Mouse (Mus musculus): Measurements from ENCODE around the gene Ostc. TPM values are rescaled to one million over a fixed set of nuclear protein-coding genes. Genes with fewer than 3 reads are reported as not detected.

Gene Ostc
- polyA plus RNA-seq, 1 experiment: 43.2 TPM

DNA sequence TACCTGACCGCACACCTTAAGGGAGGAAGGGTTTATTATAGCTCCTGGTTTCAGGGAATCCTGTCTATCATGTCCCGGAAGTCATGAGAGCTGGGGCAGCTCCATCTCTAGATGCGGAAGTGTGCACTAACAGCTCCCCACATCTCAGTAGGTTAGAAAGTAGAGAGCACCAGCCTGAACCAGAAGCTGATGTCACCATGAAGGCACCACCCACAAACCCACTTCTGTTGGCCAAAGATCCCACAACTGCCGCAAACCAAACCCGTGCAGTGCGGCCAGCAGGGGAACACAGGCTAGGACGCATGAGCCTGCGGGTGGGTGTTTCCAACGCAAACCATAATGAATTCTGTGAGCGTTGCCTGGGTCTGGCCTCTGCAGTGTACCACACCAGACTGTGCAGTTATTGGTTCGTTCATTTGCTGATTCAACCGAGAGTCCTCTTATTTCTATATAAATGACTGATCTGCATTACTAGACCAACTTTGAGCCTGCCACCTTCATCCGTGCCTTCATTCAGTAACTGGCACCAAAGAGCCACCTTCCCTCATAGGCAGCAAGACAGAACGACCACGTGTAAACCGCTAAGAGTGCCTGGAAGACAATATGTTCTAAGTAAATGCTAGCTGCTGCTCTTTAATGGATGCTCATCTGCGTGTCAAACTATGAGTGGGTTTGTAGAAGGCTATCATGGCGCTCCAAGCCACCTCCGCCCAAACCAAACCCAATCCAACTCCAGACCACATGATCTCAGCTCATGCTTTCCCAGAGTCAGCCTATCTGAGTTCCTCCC lies 31.4 kb downstream of the Ostc start:
- WGBS: 92% methylated on average over 19 of the region's 19 CpGs
- H3K4me3 ChIP-seq (ENCODE audit: low read depth, low read length): no peak overlapping the region
- TF ChIP-seq CTCF (IDR thresholded peaks at IDR 0.05; ENCODE audit: extremely low read depth, insufficient read length, insufficient replicate concordance, low read depth, low read length): no peak
- TF ChIP-seq POLR2A (IDR thresholded peaks at IDR 0.05; ENCODE audit: low read depth, low read length): no peak
- no peaks in the 10 kb centered on the region; the same call in 1 of the 2 replicates for H3K27me3 ChIP-seq (ENCODE audit: control insufficient read depth, insufficient read depth, low read length)
- no peaks in the 10 kb centered on the region for H3K4me1 ChIP-seq (ENCODE audit: control insufficient read depth, insufficient read depth, insufficient read length, low read length)
- no peak overlapping the region for H3K27ac ChIP-seq (ENCODE audit: insufficient read depth, low read depth, low read length)
- H3K36me3 ChIP-seq (ENCODE audit: control insufficient read depth, insufficient read depth, low read length): no peaks in the 10 kb centered on the region

DNA sequence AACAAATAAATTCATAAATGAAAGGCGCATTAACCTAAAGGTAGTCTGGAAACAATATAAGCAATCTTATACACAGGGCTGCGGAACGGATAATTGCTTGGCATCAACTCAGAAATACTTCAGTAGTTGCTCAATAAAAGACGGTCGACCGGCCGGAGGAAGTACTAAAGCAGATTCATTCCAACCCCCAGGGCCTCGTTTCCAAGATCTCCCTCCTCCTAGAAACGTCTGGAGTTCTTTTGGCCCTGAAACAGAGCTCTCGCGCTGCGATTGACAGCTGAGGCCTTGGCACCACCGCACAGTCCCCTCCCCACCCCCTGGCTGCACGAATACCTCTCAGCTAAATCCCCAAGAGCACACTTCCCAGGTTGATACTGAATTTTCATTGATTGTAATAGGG lies 38.0 kb downstream of the Ostc start:
- H3K4me1 ChIP-seq (ENCODE audit: control insufficient read depth, insufficient read depth, insufficient read length, low read length): 0 out of 2 replicates have a peak, but pooled peaks cover 1% of the 10 kb centered on the region
- TF ChIP-seq POLR2A (IDR thresholded peaks at IDR 0.05; ENCODE audit: low read depth, low read length) (no peak), CTCF (IDR thresholded peaks at IDR 0.05; ENCODE audit: extremely low read depth, insufficient read length, insufficient replicate concordance, low read depth, low read length) (no peak)
- no peak overlapping the region for H3K4me3 ChIP-seq (ENCODE audit: low read depth, low read length)
- no peak overlapping the region for H3K27ac ChIP-seq (ENCODE audit: insufficient read depth, low read depth, low read length)
- no peaks in the 10 kb centered on the region for H3K27me3 ChIP-seq (ENCODE audit: control insufficient read depth, insufficient read depth, low read length)
- 68% methylated on average over 14 of the region's 14 CpGs for WGBS
- H3K36me3 ChIP-seq (ENCODE audit: control insufficient read depth, insufficient read depth, low read length): no peaks in the 10 kb centered on the region

DNA sequence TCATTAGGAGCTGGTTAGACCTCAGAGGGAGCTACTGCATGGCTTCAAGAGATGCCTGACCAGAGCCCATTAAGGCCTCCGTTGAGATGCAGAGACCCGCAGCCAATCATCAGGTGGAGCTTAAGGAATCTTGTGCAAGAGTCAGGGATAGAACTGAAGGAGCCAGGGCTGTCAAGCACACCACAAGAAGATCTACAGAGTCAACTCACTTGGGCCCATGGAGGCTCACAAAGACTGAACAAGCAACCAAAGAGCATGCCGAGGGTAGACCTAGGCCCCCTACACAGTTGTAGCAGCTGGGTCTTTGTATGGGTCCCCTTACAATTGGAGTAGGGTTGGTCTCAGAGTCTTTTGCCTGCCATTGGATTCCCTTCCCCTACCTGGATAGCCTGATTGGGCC lies 46.7 kb downstream of the Ostc start:
- no peak overlapping the region for H3K27ac ChIP-seq (ENCODE audit: insufficient read depth, low read depth, low read length)
- no peaks in the 10 kb centered on the region for H3K36me3 ChIP-seq (ENCODE audit: control insufficient read depth, insufficient read depth, low read length)
- 90% methylated on average over 3 of the region's 3 CpGs for WGBS
- TF ChIP-seq CTCF (IDR thresholded peaks at IDR 0.05; ENCODE audit: extremely low read depth, insufficient read length, insufficient replicate concordance, low read depth, low read length) (no peak), POLR2A (IDR thresholded peaks at IDR 0.05; ENCODE audit: low read depth, low read length) (no peak)
- H3K4me3 ChIP-seq (ENCODE audit: low read depth, low read length): no peak overlapping the region
- no peaks in the 10 kb centered on the region for H3K27me3 ChIP-seq (ENCODE audit: control insufficient read depth, insufficient read depth, low read length)
- no peaks in the 10 kb centered on the region for H3K4me1 ChIP-seq (ENCODE audit: control insufficient read depth, insufficient read depth, insufficient read length, low read length)

DNA sequence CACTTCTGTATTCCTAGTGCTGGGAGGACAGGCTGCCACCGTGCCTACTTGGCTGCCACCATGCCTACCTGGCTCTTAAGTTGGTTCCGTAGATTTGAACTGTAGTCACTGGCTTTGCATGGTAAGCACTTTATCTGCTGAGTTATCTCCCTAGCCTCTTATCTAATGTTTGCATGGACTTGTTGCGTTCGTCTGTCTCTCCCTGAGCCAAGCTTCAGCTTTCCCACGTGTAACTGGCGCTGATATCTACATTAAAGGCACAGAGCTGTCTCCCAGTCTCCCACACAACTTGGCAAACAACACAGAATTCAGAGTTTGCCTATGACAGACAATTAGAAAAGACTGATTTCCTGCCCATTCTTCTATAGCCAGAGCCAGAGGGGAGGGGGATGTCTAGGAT lies 48.6 kb downstream of the Ostc start:
- Histone ChIP-seq H3K36me3 (ENCODE audit: control insufficient read depth, insufficient read depth, low read length) (no peaks in the 10 kb centered on the region), H3K27ac (ENCODE audit: insufficient read depth, low read depth, low read length) (no peak overlapping the region), H3K4me3 (ENCODE audit: low read depth, low read length) (no peak overlapping the region), H3K4me1 (ENCODE audit: control insufficient read depth, insufficient read depth, insufficient read length, low read length) (no peaks in the 10 kb centered on the region), H3K27me3 (ENCODE audit: control insufficient read depth, insufficient read depth, low read length) (no peaks in the 10 kb centered on the region)
- WGBS: 25% methylated on average over 6 of the region's 6 CpGs
- no peak for TF ChIP-seq POLR2A (IDR thresholded peaks at IDR 0.05; ENCODE audit: low read depth, low read length)
- no peak for TF ChIP-seq CTCF (IDR thresholded peaks at IDR 0.05; ENCODE audit: extremely low read depth, insufficient read length, insufficient replicate concordance, low read depth, low read length)

DNA sequence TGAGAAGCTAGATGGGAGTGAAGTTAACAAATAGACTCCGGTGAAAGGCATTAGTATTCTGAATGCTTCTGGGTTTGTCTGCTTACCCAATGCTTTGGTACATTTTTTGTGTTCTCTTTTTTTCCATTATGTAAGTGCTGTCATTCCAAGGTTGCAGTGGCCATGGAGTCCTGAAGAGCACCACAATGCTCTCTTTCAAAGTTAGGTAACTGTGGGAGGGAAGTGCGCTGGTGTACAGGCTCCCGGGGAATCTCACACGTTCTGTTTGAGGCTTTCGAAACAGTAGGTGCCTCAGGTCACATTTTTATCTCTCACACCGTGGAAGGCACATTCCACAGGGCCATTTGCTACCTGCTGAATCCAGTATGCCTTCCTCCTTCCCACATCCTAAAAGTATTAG lies 59.7 kb downstream of the Ostc start:
- TF ChIP-seq POLR2A (IDR thresholded peaks at IDR 0.05; ENCODE audit: low read depth, low read length): no peak
- TF ChIP-seq CTCF (IDR thresholded peaks at IDR 0.05; ENCODE audit: extremely low read depth, insufficient read length, insufficient replicate concordance, low read depth, low read length): no peak
- Histone ChIP-seq H3K27me3 (ENCODE audit: control insufficient read depth, insufficient read depth, low read length) (no peaks in the 10 kb centered on the region), H3K36me3 (ENCODE audit: control insufficient read depth, insufficient read depth, low read length) (no peaks in the 10 kb centered on the region), H3K27ac (ENCODE audit: insufficient read depth, low read depth, low read length) (no peak overlapping the region), H3K4me3 (ENCODE audit: low read depth, low read length) (no peak overlapping the region), H3K4me1 (ENCODE audit: control insufficient read depth, insufficient read depth, insufficient read length, low read length) (no peaks in the 10 kb centered on the region)
- WGBS: 49% methylated on average over 6 of the region's 6 CpGs

DNA sequence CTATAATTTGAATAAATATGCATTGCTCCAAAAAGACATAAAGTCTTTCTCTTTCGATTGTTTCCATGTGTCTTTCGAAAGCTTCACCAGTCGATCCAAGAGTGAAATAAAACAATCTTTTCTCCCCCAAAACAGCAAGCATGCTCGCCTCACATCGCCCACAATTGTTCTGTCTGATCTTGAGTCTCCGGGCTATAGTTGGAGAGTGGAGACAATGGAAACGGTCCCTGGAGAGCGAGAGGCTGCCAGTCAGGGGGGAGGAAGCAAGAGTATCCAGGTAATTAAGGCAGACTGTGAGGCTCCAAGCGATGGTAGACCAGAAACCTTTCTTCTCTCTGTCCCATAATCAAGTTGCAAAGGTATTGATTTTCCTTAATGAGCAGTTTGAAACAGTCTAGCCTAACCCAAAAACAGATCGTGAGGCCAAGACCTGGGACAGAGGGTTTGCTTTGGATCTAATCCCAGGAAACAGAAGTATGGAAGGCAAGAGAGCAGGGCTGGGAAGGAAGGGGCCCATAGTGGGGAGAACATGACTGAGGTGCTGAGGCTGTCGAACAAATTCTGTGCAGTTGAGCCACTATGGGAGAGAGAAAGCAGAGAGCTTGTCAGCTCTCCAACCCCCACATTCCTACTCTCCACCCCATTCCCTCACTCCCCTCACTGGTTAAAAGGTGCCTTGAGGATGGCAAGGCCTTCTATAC lies 63.0 kb downstream of the Ostc start:
- whole genome bisulfite sequencing: 75% methylated on average over 11 of the region's 11 CpGs
- Histone ChIP-seq H3K4me3 (ENCODE audit: low read depth, low read length) (no peak overlapping the region), H3K4me1 (ENCODE audit: control insufficient read depth, insufficient read depth, insufficient read length, low read length) (no peaks in the 10 kb centered on the region), H3K27me3 (ENCODE audit: control insufficient read depth, insufficient read depth, low read length) (no peaks in the 10 kb centered on the region), H3K36me3 (ENCODE audit: control insufficient read depth, insufficient read depth, low read length) (no peaks in the 10 kb centered on the region), H3K27ac (ENCODE audit: insufficient read depth, low read depth, low read length) (no peak overlapping the region)
- no peak for TF ChIP-seq CTCF (IDR thresholded peaks at IDR 0.05; ENCODE audit: extremely low read depth, insufficient read length, insufficient replicate concordance, low read depth, low read length)
- no peak for TF ChIP-seq POLR2A (IDR thresholded peaks at IDR 0.05; ENCODE audit: low read depth, low read length)

Other genes with a start within 250 kb of the Ostc start
- gene Etnppl, start 92.0 kb downstream of the Ostc start, polyA plus RNA-seq (2012; rRNA removed): 0.03 and 0.10 TPM in 2 replicates
- 847 and 1,098 TPM in 2 replicates for gene Rpl34, start 21.0 kb upstream of the Ostc start, polyA plus RNA-seq (2012; rRNA removed)

All from small intestine, adult 2 months (tissue).